Mouse (Mus musculus) hindbrain, embryonic 12.5 days (tissue): ENCODE measurements around the gene Ppp4c. TPM values are rescaled to one million over a fixed set of nuclear protein-coding genes. Genes with fewer than 3 reads are reported as not detected.

Experiments
- ATAC-seq: fragments of 200-750 bp; cut with Nextera tagmentation; 2 replicates; pipeline ENCODE4 v1.8.0; 2017; ENCODE audit warnings: moderate TSS enrichment; ENCODE audit not compliant: low FRiP score
- H3K27ac ChIP-seq: fragments of 300-500 bp; sonication (generic); 2 replicates; pipeline ENCODE4 v1.5.1; 2016; ENCODE audit warnings: mild to moderate bottlenecking
- H3K27me3 ChIP-seq: fragments of 300-500 bp; sonication (generic); 2 replicates; pipeline ENCODE4 v1.6.1; 2016; ENCODE audit warnings: mild to moderate bottlenecking
- H3K36me3 ChIP-seq: fragments of 300-500 bp; sonication (generic); 2 replicates; pipeline ENCODE4 v1.6.1; 2016; ENCODE audit warnings: mild to moderate bottlenecking
- H3K4me1 ChIP-seq: fragments of 300-500 bp; sonication (generic); 2 replicates; pipeline ENCODE4 v1.6.1; 2016
- H3K4me2 ChIP-seq: fragments of 300-500 bp; sonication (generic); replicated peaks from 2 replicates; pipeline ENCODE4 v1.6.1; 2016; ENCODE audit warnings: mild to moderate bottlenecking
- H3K4me3 ChIP-seq: fragments of 300-500 bp; sonication (generic); 2 replicates; pipeline ENCODE4 v1.5.1; 2016; ENCODE audit warnings: mild to moderate bottlenecking
- H3K9ac ChIP-seq: fragments of 300-500 bp; sonication (generic); 2 replicates; pipeline ENCODE4 v1.6.1; 2016; ENCODE audit warnings: mild to moderate bottlenecking, moderate library complexity
- H3K9me3 ChIP-seq: fragments of 300-500 bp; sonication (generic); replicated peaks from 2 replicates; pipeline ENCODE4 v1.6.1; 2016; ENCODE audit warnings: mild to moderate bottlenecking
- WGBS: fragments of 180-500 bp; shearing (Covaris S2); methylation state at CpG from one replicate; pipeline ENCODE4 v1.1.7; 2016; 5-methylcytosine and 5-hydroxymethylcytosine counted together
- polyA plus RNA-seq: library from polyadenylated mRNA; unstranded; fragments of >200 nt; fragmentation: Nextera tagmentation; extraction: Ambion mirVana; gene quantifications from 2 replicates; pipeline ENCODE4 v1.2.1, GENCODE M21; 2016

Ppp4c gene
- polyA plus RNA-seq, 1 experiment from 2014 or later, result 294 TPM

GRCm38 (mm10) chr7:126740977-126741376, 51.3 kb downstream of the Ppp4c start:
- WGBS, result 87% methylated on average over 5 of the region's 5 CpGs
- Histone ChIP-seq H3K27ac (no peak overlapping the region), H3K9me3 (no peaks in the 10 kb centered on the region), H3K36me3 (no peaks in the 10 kb centered on the region), H3K27me3 (no peaks in the 10 kb centered on the region), H3K4me2 (no peak overlapping the region), H3K9ac (no peak overlapping the region), H3K4me1 (peaks cover 6% of the 10 kb centered on the region; the same call in 1 of the 2 replicates), H3K4me3 (no peak overlapping the region)
- ATAC-seq, result no peak

- H3K9ac ChIP-seq, result no peak overlapping the region
- H3K4me1 ChIP-seq, result peaks cover 6% of the 10 kb centered on the region; the same call in 1 of the 2 replicates
- H3K4me3 ChIP-seq, result no peak overlapping the region
- no peak overlapping the region for H3K4me2 ChIP-seq
- H3K9me3 ChIP-seq, result no peaks in the 10 kb centered on the region
- no peaks in the 10 kb centered on the region for H3K36me3 ChIP-seq
- no peak overlapping the region for H3K27ac ChIP-seq
- WGBS, result 78% methylated on average over 13 of the region's 13 CpGs
- ATAC-seq, result no peak
- no peaks in the 10 kb centered on the region for H3K27me3 ChIP-seq
Measured at GRCm38 (mm10) chr7:126740132-126740735, 52.1 kb downstream of the Ppp4c start.

GRCm38 (mm10) chr7:126739551-126739950, 52.7 kb downstream of the Ppp4c start:
- no peaks in the 10 kb centered on the region for H3K36me3 ChIP-seq
- H3K9me3 ChIP-seq, result no peaks in the 10 kb centered on the region
- ATAC-seq, result no peak
- no peak overlapping the region for H3K9ac ChIP-seq
- no peak overlapping the region for H3K4me2 ChIP-seq
- peaks cover 6% of the 10 kb centered on the region; the same call in 1 of the 2 replicates for H3K4me1 ChIP-seq
- no peak overlapping the region for H3K4me3 ChIP-seq
- H3K27ac ChIP-seq, result no peak overlapping the region
- no peaks in the 10 kb centered on the region for H3K27me3 ChIP-seq
- WGBS, result 83% methylated on average over 17 of the region's 17 CpGs

- no peak overlapping the region for H3K4me3 ChIP-seq
- H3K4me2 ChIP-seq, result no peak overlapping the region
- H3K9ac ChIP-seq, result no peak overlapping the region
- ATAC-seq, result no peak
- H3K27me3 ChIP-seq, result no peaks in the 10 kb centered on the region
- H3K9me3 ChIP-seq, result no peaks in the 10 kb centered on the region
- no peaks in the 10 kb centered on the region for H3K36me3 ChIP-seq
- H3K4me1 ChIP-seq, result peaks cover 6% of the 10 kb centered on the region; the same call in 1 of the 2 replicates
- 78% methylated on average over 8 of the region's 8 CpGs for WGBS
- H3K27ac ChIP-seq, result no peak overlapping the region
Measured at GRCm38 (mm10) chr7:126736122-126736521, 56.2 kb downstream of the Ppp4c start.

Other genes starting within 250 kb of the Ppp4c start
- gene Eif3c, start 226.1 kb downstream of the Ppp4c start, polyA plus RNA-seq, result 201 and 206 TPM in 2 replicates
- 0.39 and 0.43 TPM in 2 replicates for gene Apobr, start 207.6 kb downstream of the Ppp4c start, polyA plus RNA-seq
- 31.7 and 33.7 TPM in 2 replicates for gene Cln3, start 206.7 kb downstream of the Ppp4c start, polyA plus RNA-seq
- not detected in 2 replicates for gene Il27, start 197.6 kb downstream of the Ppp4c start, polyA plus RNA-seq
- gene Nupr1, start 161.6 kb downstream of the Ppp4c start, polyA plus RNA-seq, result 2.8 and 3.8 TPM in 2 replicates
- 27.3 and 40.6 TPM in 2 replicates for gene Sgf29, start 143.2 kb downstream of the Ppp4c start, polyA plus RNA-seq
- gene Sult1a1, start 116.1 kb downstream of the Ppp4c start, polyA plus RNA-seq, result 0.65 and 1.4 TPM in 2 replicates
- gene Bola2, start 97.1 kb downstream of the Ppp4c start, polyA plus RNA-seq, result 121 and 147 TPM in 2 replicates
- gene Slx1b, start 96.7 kb downstream of the Ppp4c start, polyA plus RNA-seq, result 15.3 and 17.1 TPM in 2 replicates
- 53.6 and 56.9 TPM in 2 replicates for gene Coro1a, start 84.7 kb downstream of the Ppp4c start, polyA plus RNA-seq
- gene Mapk3, start 32.9 kb downstream of the Ppp4c start, polyA plus RNA-seq, result 63.6 and 67.8 TPM in 2 replicates
- gene Gdpd3, start 26.2 kb downstream of the Ppp4c start, polyA plus RNA-seq, result 1.4 TPM in 2 replicates
- 140 and 144 TPM in 2 replicates for gene Ypel3, start 15.5 kb downstream of the Ppp4c start, polyA plus RNA-seq
- 0.48 and 1.1 TPM in 2 replicates for gene Tbx6, start 11.0 kb downstream of the Ppp4c start, polyA plus RNA-seq
- 23.7 and 24.9 TPM in 2 replicates for gene Fam57b, start 5.2 kb upstream of the Ppp4c start, polyA plus RNA-seq
- gene 4930451I11Rik, start 39.1 kb upstream of the Ppp4c start, polyA plus RNA-seq, result not detected in 2 replicates
- 4.3 and 4.4 TPM in 2 replicates for gene Doc2a, start 54.9 kb upstream of the Ppp4c start, polyA plus RNA-seq
- gene Hirip3, start 69.5 kb upstream of the Ppp4c start, polyA plus RNA-seq, result 30.5 and 35.4 TPM in 2 replicates
- gene Ino80e, start 69.9 kb upstream of the Ppp4c start, polyA plus RNA-seq, result 89.0 and 92.6 TPM in 2 replicates
- gene Taok2, start 92.2 kb upstream of the Ppp4c start, polyA plus RNA-seq, result 63.5 and 66.6 TPM in 2 replicates
- gene Tmem219, start 130.4 kb upstream of the Ppp4c start, polyA plus RNA-seq, result 21.8 and 23.0 TPM in 2 replicates
- gene Kctd13, start 136.4 kb upstream of the Ppp4c start, polyA plus RNA-seq, result 58.1 and 59.3 TPM in 2 replicates
- 3.4 and 4.1 TPM in 2 replicates for gene Asphd1, start 157.1 kb upstream of the Ppp4c start, polyA plus RNA-seq
- gene Sez6l2, start 158.1 kb upstream of the Ppp4c start, polyA plus RNA-seq, result 13.3 and 18.2 TPM in 2 replicates
- gene Cdipt, start 183.4 kb upstream of the Ppp4c start, polyA plus RNA-seq, result 87.8 and 93.5 TPM in 2 replicates
- 0.92 and 1.4 TPM in 2 replicates for gene Cdiptos, start 183.6 kb upstream of the Ppp4c start, polyA plus RNA-seq
- 6.8 and 7.2 TPM in 2 replicates for gene Mvp, start 222.1 kb upstream of the Ppp4c start, polyA plus RNA-seq
- 0.72 and 1.3 TPM in 2 replicates for gene Pagr1b, start 224.0 kb upstream of the Ppp4c start, polyA plus RNA-seq
- 46.6 and 51.6 TPM in 2 replicates for gene Pagr1a, start 224.9 kb upstream of the Ppp4c start, polyA plus RNA-seq
- 63.8 and 69.6 TPM in 2 replicates for gene Gm42742, start 228.6 kb upstream of the Ppp4c start, polyA plus RNA-seq
- gene Prrt2, start 228.7 kb upstream of the Ppp4c start, polyA plus RNA-seq, result 7.1 and 9.6 TPM in 2 replicates
- gene Maz, start 234.5 kb upstream of the Ppp4c start, polyA plus RNA-seq, result 117 and 119 TPM in 2 replicates
- gene Kif22, start 250.0 kb upstream of the Ppp4c start, polyA plus RNA-seq, result 85.3 and 86.9 TPM in 2 replicates